Mouse (Mus musculus) kidney, postnatal 10 days (tissue): ENCODE data around the gene Lsamp.

Experiments used
- DNase-seq: peaks from one replicate; pipeline ENCODE4 v3.0.0; 2021; ENCODE audit warnings: mixed read lengths

Gene Lsamp

DNA sequence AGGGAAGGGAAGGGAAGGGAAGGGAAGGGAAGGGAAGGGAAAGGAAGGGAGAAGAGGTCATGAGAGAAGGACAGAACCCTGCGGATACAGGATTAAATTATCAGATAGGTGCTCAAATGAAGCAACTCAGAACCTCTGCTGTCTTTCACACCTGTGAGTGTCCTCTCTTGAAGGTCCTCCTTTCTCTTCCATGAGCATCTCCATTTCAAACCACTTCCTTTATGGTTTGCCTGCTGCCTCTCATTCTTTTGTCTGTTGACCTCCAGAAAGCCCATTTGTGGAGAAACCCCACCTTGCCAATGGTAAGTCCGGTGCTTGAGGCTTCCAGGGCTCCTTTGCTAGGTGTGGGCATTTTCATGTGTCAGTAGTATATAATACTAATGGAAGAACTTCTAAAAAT is 2141.9 kb downstream of the Lsamp start:
- DNase-seq, result no peak

DNA sequence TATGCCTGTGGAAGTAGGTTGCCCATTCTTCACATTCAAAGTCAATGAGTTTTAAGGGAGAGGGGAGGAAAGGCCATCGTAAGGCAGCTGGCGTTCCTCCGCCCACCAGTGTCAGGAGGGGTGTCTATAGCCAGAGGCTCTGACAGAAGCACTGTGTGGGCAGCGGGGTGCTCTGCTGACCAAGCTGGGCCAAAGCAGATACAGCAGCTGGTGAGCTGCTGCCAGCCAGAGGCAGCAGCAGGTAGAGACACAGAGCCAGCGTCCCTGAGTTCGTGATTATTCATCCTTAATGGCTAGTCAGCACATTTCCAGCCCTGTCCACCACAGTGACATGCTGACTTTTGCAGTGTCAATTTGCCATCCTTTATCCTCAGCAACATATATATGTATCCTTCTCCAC is 2163.0 kb downstream of the Lsamp start:
- no peak for DNase-seq

DNA sequence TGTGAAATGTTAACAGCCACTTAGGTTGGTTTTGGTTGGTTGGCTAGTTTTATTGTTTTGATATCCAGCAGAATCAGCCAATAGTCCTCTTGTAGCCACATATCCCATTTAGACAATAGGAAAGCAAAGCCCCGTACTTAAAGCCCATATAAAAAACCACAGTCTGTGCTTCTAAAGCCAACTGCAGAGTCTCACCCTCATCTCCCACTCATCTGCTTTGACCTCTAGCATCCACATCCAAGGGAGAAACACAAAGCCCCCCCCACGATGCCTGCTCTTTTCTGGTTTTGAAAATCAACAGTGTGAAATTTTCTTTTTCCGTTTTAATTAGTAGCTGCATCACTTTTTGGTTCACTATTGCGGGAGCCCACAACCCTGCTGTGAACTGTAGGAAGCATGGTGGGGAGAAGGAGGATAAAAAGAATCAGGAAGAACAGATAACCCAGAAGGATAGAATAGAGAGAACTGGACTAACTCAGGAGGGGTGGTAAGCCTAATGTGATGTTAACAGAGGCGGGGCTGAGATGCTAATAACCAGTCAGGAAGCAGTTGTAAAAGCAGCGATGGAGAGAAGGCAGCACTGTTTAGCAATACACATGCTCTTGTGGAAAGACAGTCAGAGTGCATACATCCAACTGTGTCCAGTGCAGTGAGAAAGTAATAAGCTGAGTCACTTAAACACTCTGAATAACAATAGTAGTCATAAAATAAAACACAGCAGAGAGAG is 2165.2 kb downstream of the Lsamp start:
- no peak for DNase-seq

DNA sequence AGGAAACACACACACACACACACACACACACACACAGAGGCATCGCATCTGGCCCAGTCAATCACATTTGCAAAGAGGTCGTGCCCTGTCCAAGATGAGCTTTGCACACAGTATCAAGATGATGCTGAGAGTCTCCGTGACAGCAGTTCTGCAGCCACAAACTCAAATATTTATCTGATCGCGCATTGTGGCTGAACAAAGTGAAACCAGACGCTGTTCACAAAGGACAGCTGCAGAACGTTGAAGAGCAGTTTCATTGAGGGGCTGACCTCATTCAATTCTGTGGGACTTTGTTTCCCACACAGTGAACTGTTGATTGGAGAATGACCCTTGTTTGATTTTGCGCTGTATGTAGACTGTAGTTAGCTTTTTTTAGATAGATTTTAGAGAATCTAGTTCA is 2168.5 kb downstream of the Lsamp start:
- peak; percentile 12 for DNase-seq

DNA sequence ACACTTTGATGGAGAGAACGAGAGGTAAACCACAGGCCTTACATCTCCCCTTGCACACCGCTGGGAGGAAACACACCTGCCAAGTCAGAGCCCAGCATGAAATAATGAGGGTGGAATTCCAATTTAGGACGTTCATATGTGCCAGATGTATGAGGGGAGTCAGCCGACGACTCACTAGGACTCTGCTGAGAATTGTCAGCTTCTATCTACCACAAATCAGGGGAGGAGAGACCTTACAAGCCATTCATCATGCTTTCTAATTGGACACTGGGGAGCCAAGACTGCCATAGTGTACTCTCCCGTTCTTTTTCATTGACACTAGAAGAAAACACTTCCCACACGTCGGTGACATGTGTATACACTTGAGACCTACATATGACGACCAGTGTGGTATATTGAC is 2173.7 kb downstream of the Lsamp start:
- no peak for DNase-seq

DNA sequence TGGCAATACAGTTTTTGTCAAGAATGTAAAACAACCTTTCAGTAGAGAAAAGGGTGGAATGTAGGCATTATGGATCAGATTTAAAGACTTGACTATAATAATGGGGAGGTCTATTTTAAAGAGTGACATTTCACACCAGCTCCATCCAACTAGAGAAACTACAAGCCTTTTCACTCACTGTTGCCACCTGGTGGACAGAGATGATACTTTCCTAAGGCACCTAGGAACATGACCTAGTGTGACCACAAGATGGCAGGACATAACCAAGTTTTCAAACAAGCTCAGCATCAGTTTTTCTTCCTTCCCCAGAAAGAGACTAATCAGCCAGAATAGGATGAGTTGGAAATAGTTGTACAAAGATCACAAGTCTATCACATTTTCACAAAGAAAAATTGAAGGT is 2180.8 kb downstream of the Lsamp start:
- DNase-seq, result peak; percentile 85

DNA sequence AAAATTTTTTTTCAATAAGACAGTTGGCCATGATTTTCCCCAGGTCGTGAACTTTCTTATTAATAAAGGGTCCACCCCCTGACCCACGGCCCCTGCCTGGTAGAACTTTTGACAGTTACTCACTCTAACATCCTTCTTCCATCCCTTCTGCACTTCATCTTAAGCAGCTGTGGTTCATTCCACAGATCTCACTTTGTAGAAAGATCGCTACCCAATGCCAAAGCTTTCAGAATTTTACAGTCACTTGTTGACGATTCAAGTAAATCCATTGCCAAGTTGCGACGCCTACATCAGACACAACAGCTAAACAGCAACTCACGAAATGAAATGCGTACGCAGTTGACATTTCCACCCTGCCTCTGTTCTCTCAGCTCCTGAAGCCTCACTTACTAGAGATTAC is 2184.1 kb downstream of the Lsamp start:
- no peak for DNase-seq

DNA sequence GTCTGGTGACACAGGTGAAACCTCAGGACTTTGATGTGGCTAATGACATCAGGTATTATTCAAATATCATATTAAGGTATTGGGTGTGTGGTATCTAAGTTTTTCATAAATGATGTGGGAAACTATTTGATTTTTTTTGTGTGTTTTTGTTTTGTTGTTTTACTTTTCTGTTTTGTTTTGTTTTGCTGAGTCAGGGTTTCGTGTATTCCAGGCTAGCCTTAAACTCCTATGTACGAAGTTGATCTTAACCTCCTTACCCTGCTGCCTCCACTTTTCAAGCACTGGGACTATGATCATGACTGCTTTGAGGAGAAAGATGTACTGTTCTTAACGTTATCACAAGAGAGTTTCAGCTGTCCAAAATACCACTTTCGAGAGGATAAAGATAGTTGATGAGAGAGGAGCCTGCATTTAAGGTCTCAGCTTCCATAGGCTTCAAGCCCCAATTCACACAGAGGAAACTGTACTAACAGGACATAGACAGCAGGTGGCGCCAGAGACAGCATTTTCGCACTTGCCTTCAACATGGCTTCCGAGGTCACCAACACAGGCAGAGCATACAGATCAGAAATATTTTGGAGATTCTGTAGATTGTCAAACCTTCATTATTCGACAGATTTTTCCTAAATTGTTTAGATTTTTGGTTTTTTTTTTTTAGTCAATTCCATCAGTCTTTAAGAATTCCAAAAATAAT is 2185.4 kb downstream of the Lsamp start:
- peak; percentile 85 for DNase-seq

DNA sequence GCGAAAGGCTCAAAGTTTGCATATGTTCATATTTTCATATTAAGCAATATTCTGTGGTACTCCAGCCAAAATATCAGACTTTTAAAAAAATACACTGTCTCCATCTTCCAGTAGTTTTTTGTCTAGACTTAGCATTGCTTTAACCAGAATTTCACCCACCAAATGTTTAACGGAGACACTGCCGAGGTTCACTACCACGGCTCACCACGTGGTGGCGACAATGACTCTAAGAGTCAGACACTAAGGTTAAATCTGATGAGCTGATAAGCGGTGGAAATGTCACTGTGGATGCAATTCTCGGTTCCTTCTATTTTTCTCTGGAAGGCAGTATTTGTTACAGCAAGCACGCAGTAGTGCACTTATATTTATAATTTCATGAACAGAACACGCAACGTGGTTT is 2188.3 kb downstream of the Lsamp start:
- DNase-seq, result peak; percentile 86

DNA sequence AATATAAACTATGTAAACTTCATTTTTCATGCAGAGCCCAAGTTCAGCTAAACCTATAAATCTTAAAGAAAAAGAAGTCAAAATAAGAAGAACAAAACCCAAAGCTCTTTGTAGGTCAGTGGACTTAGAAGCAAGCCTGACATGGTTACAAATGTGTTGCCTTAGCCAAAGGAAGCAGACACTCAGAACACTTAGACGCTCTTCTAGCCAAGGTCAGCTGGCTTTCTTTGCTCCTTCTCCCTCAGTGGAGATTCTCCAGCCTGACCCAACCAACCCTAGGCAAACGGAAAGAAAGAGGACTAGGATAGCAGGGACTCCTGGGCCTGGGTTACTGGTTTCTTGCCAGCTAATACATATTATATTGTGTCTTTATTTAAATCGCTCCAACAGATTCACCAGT is 2194.7 kb downstream of the Lsamp start:
- no peak for DNase-seq

DNA sequence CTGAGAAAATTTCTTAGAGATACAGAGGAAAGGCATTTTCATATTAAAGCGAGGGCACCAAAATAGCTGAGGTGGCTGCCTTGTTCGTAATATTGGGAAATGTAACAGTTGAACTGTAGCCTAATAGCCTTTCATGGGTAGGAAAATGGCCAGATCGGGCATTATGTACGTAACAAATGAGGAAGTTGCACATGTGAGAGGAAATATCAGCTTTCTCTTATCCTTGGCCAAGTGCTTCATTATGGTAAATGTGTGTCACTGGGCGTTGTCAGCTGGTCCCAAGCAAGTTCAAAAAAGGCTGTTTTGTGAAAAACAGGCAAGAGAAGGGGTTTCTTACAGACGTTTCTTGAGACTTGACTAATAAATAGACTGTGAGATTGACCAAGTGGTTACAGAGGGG is 2195.9 kb downstream of the Lsamp start:
- no peak for DNase-seq

DNA sequence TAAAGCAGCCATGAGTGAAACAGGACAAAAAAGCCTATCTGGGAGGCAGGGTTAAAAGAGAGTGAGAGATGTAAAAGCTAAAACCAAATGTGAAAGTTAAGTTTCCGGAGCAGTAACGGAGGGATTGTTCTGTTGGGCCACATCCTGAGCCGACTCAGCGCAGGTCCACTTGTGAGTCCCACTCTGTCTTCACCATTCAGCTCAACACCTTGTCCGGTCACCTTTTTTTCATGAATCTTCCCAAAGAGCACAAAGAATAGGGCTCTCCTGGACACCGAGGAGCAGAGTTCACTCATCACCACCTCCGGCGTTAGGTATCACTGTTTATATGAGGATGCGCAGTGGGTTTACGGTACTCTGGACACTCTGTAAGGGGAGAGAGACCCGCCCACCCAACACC is 2196.3 kb downstream of the Lsamp start:
- DNase-seq, result no peak

DNA sequence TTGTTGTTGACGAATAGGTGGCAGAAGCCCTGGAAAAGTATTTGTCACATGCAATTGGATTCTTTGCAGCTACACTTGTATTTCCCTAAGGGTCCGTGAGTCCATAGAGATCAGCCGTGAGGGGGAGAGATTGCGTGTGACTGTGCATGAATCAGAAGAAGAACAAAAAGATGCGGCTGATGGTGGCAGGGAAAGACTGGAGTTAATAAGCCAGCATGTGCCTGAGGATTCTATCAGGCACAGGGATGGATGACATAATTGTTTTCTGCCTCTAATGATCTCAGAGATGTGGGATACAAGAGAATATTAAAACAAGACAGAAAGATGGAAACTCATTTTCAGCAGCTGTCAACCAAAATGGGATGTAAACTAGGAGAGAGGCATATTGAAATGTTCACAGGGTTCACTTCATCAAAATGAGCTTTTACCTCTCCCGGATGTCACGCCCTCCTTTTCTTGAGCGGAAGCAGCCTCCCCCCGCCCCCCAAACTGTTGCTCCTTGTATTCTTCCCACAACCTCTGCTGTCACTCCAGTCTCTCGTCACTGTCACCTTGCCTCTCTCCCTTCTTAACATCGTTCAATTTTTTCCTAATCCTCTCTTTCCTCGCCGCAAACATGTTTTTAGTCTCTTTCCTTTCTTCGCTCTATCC is 2205.4 kb downstream of the Lsamp start:
- peak; percentile 35 for DNase-seq

DNA sequence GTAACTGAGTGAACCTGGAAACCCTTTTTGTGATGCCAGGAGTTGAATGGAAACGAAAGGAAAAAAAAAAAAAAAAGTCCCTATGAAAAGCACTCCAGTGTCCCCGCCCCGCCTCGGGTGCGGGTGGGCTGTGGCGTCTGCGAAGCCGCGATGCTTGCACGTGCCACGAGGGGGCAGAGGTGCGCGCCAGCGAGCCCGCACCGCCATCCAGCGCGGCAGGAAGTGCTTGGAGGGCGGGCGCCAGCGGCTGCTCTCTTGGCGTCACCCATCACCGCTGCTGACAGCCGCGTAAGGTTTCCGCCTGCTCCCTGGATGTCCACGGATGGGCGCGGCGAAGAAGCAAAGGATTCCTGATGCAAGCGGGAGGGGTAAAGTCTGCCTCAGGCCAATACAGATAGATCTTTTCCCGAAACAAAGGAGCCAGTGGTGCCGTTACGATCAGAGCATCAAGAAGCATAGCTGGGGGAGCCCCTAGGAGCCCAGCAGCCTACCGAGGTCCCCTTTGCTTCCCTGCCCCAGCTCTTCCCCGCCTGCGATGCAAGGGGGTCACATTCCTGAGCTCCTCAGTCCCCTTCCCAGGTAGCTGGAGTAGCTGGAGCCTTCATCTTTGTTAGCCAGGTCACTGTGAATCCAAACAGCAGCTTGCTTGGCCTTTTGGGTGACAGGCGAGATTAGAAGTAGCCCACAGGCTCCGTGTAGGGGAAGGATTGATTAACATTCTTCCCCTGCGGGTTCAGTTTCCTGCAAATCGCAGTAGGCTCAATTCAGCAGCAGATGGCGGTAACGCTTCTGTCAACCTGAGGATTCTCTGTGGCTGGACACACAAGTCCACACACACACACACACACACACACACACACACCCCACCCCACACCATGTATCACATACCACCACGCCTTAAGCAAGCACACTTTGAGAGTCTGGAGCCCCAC is 2206.2 kb downstream of the Lsamp start:
- peak; percentile 94 for DNase-seq
